Mouse (Mus musculus) granulocyte monocyte progenitor cell, adult 5-6 weeks (primary cell): ENCODE measurements around the gene Shisa2. TPM values are rescaled to one million over a fixed set of nuclear protein-coding genes. Genes with fewer than 3 reads are reported as not detected.
A peak's percentile ranks its signal among the peaks of the same experiment; 100 is the strongest.

Source experiments
- ATAC-seq: replicated peaks from 2 replicates; pipeline ENCODE4 v1.8.0; 2016; ENCODE audit warnings: mild to moderate bottlenecking, moderate TSS enrichment, inconsistent platforms; ENCODE audit not compliant: poor library complexity, severe bottlenecking
- total RNA-seq, 2 experiments: library from RNA; stranded (forward) in 1 of 2; stranded (reverse) in 1 of 2; fragments of 200-712, 200-1000 nt in 1 of 2; fragments of >200 nt in 1 of 2; fragmentation: Nextera tagmentation in 1 of 2; gene quantifications; 2 replicates each; pipeline ENCODE4 v1.2.3; 2014 to 2017

Shisa2 gene
- total RNA-seq, 2 experiments from 2014 or later: 0.82 to 1.3 TPM

GRCm38 (mm10) chr14:59629308-59629707 lies 4.2 kb downstream of the Shisa2 start:
- no peak for ATAC-seq

GRCm38 (mm10) chr14:59630096-59630495 lies 5.0 kb downstream of the Shisa2 start:
- ATAC-seq: no peak

- ATAC-seq: no peak
Measured at GRCm38 (mm10) chr14:59632067-59632466, 7.0 kb downstream of the Shisa2 start.

DNA sequence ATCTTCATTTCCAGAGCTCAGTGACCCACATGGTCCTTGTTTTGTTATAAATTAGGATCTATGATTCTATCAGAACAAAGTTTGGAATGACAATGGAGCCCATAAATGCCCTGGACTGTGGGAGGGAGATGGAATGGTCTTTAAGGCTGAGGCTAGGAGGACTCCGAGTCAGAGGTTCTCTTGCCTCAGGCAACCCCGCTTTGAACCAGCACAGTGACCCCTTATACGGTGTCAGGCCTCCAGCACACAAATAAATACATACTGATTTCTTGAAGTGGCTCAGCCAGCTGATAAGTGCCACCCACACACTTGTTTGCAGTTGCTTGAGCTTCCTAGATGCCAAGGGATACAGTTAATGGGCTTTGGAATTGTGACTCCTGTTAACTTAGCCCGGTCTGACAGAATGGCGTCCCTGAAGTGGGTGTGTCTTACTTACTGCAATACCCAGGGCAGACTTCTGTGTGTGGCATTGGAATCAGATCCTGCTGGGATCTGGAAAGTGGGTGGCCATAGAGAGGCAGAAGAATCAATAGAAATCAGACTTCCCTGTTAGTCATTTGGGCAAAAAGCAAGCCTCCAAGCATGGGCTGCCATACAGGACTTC lies 8.3 kb downstream of the Shisa2 start:
- ATAC-seq: no peak

- no peak for ATAC-seq
Measured at GRCm38 (mm10) chr14:59633988-59634387, 8.9 kb downstream of the Shisa2 start.

GRCm38 (mm10) chr14:59638906-59639703 lies 14.0 kb downstream of the Shisa2 start:
- ATAC-seq: no peak

DNA sequence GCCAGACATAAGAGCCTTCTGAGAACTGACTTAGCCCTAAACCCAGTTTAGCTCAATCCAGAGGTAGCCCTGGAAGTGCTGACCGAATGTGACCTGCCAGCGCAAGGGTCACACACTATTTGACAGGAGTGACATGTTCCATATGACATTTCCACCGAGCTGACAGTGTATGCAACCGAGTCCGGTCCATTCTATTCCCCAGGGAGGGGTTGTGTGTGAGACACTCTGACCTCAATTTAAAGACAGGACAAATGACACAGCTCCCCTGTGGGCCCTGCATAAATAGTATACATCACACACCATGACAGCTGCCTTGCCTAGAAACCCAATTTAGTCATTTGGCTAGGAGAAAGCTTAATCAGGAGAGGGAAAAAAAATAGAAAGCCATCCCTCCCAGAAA lies 16.7 kb downstream of the Shisa2 start:
- ATAC-seq: no peak

- ATAC-seq: peak; percentile 74
Measured at GRCm38 (mm10) chr14:59643582-59643981, 18.5 kb downstream of the Shisa2 start.

DNA sequence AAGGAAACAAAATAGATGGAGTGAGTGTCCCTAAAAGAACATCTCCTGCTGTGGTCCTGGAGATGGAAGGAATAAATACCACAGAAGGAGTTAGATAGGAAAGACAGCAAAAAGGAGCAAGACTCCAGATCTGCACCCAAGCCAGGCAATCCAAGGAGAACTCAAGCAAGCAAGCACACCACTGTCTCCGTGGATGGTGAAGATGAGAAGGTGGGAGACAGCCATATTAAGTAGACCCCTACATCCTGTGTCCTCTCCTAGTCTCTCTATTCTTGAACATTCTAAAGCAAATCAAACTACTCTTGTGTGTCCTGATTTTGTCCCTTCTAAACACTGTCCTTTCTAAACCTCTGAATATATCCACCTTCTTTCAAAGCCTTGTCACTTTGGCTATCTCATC lies 19.1 kb downstream of the Shisa2 start:
- no peak for ATAC-seq

GRCm38 (mm10) chr14:59644896-59645295 lies 19.8 kb downstream of the Shisa2 start:
- ATAC-seq: no peak

- peak; percentile 44 for ATAC-seq
Measured at GRCm38 (mm10) chr14:59646826-59647697, 22.0 kb downstream of the Shisa2 start.

- no peak for ATAC-seq
Measured at GRCm38 (mm10) chr14:59648611-59649010, 23.5 kb downstream of the Shisa2 start.

- ATAC-seq: no peak
Measured at GRCm38 (mm10) chr14:59649337-59649736, 24.2 kb downstream of the Shisa2 start.

DNA sequence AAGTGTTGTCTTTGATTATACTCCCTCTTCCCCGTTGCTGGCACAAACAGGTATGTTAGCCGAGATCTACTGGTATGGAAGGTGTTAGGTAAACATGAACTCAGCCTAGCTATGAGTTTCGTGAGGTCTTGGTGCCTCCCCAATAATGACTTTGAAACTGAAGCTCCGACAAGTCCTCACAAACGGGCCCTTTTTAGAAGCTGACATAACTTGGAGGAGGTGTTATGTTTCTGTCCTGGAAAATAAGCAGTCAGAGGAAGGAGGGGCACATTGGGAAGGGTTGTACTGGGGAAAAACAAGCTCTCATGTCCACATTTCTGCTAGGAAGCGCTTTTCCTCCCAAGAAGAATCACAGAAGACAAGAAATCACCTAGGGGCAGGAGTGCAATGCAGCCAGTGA lies 31.5 kb downstream of the Shisa2 start:
- no peak for ATAC-seq

- no peak for ATAC-seq
Measured at GRCm38 (mm10) chr14:59657098-59657497, 32.0 kb downstream of the Shisa2 start.

GRCm38 (mm10) chr14:59672893-59673515 lies 47.9 kb downstream of the Shisa2 start:
- no peak for ATAC-seq

DNA sequence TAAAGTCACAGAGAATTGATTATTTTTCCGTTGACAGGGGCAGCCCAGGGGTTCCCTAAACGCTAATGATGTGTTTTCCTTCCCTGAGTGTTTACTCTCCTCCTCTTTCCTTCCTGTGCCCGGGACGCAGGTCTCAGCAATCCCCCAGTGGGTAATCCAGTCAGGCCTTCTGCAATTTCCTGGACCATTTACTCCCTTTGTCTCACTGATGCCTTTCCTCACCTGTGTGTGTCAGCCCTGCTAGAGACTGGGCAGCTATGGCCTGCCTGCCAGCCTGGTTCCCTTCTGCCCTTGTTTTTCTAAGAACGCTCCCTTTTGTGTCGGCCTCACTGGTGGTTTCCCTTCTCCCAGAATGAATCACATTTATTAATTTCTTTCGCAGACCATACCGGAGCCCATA lies 49.4 kb downstream of the Shisa2 start:
- ATAC-seq: no peak

GRCm38 (mm10) chr14:59675330-59675729 lies 50.2 kb downstream of the Shisa2 start:
- no peak for ATAC-seq

DNA sequence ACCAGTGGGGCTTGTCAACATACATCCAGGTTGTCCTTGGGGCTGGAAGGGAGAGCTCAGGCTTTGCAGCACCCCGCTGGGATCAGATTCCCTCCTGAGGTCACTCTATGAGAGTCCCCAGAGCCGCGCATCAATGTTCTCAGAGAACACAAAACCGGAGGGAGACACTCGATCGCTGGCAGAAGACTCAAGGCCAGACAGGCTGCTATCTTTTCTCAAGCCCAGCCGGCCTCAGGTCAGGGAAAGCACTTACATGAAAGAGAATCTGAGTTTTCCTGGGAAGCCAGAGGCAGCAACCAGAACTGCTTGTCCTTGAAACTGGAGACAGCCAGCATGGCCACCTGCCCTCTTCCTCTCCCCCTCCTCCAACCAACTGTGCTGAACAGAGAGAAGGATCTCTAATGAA lies 52.5 kb downstream of the Shisa2 start:
- ATAC-seq: no peak
